Mouse (Mus musculus) bone marrow macrophage, adult 2 months (primary cell): ENCODE data around the gene Gm20388. TPM values are rescaled to one million over a fixed set of nuclear protein-coding genes. Genes with fewer than 3 reads are reported as not detected.

Experiments used
- H3K27ac ChIP-seq: 2 replicates; pipeline ENCODE4 v1.5.1; 2012; ENCODE audit warnings: low read depth, low read length; ENCODE audit not compliant: insufficient read depth
- H3K4me1 ChIP-seq: 2 replicates; pipeline ENCODE4 v1.6.1; 2012; ENCODE audit warnings: low read length; ENCODE audit not compliant: control insufficient read depth, insufficient read depth
- H3K4me3 ChIP-seq: 2 replicates; pipeline ENCODE4 v1.5.1; 2012; ENCODE audit warnings: mild to moderate bottlenecking, low read length, moderate library complexity; ENCODE audit not compliant: insufficient read depth
- CTCF ChIP-seq: IDR thresholded peaks from 2 replicates; pipeline ENCODE4 v1.5.1; 2012; ENCODE audit warnings: low read depth, mild to moderate bottlenecking, low read length, moderate library complexity
- POLR2A ChIP-seq: IDR thresholded peaks from 2 replicates; pipeline ENCODE4 v1.6.1; 2012; ENCODE audit warnings: mild to moderate bottlenecking, low read depth, low read length, borderline replicate concordance
- polyA plus RNA-seq: library from polyadenylated mRNA; stranded (reverse); fragments of >200 nt; gene quantifications from 2 replicates; pipeline ENCODE4 v1.2.4, GENCODE M21; 2012; ENCODE audit not compliant: missing spikeins, insufficient read depth, insufficient read length

Gene Gm20388
- polyA plus RNA-seq, 1 experiment, result 32.7 TPM

DNA sequence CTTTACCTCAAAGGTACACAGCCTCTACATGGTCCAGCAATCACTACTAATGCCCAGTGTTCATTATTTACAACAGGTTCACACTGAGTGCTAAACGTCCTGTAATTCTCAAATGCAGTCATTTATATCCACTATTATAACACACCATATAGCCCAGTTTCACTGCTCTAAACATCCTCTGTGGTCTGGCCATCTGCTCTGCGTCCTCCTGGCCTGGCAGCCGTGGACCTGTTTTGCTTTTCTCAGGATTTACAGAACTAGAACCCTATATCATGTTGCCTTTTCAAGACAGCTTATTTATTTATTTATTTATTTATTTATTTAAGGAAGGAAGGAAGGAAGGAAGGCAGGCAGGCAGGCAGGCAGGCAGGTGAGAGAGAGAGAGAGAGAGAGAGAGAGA, 3017.2 kb downstream of the Gm20388 start:
- Histone ChIP-seq H3K4me1 (peaks cover 74% of the 10 kb centered on the region), H3K4me3 (no peak overlapping the region), H3K27ac (no peak overlapping the region)
- TF ChIP-seq POLR2A (no peak), CTCF (no peak)

DNA sequence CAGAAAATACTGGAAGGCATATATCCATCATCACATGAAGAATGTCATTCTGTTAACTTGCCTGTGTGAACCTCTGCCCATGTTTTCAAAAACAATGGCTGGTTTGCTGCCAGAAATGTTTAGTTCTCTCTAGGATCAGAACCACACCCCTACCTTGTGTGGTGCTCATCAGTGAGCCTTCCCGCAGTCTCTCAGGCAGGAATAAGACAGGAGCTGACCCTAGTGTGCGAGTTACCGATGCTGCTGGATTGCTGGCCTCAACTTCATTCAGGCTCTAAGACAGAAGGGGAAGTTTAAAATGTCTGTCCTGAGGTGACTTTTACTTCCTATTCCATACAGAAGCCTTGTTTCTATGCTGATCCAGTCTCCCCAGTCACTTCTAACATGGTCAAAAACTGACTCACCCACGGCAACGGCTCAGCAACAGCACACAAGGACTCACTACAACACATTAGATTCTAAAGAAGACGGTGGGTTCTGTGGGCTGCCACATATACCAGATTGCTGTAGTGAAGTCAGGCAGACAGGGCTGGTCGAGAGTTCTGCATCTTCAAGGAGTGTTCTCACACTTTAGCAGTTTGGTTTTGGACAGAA, 3018.1 kb downstream of the Gm20388 start:
- H3K27ac ChIP-seq, result peak overlapping the region; percentile 75
- no peak overlapping the region; the same call in 1 of the 2 replicates for H3K4me3 ChIP-seq
- H3K4me1 ChIP-seq, result peaks cover 78% of the 10 kb centered on the region
- no peak for TF ChIP-seq POLR2A
- no peak for TF ChIP-seq CTCF

DNA sequence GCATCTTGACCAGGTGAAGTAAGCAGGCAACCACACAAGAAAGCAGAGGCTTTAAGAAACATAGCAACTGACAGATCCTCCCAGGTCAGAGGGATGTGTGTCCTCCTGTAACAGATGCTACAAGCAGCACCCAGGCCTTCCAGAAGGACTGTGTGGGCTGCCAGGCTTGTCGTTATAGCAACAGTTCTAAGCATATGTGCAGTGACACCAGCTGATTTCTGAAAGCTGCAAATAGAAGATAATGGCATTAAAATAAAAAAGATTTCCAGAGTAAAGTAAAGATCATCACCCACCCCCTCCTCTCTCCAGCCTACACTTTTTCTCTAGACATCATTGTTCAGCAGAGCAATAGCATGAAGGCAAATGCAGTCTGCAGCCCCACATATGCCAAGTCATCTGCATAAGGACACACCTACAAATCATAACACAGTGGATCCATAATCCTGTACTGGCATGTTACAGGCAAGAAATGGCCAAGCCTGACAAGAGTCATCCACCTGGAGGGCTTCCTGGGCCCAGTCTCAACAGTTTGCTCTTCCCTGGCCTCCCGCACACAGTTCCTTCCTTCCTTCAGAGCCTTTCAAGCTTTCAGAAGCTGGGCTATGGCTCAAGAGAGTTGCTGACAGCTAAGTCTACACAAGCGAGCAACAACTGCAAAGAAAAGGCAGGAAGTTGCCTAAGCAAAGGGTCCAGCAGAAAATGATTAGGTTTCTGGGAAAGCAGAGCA, 3021.4 kb downstream of the Gm20388 start:
- H3K4me3 ChIP-seq, result no peak overlapping the region
- H3K4me1 ChIP-seq, result peaks cover 78% of the 10 kb centered on the region
- H3K27ac ChIP-seq, result peak overlapping the region; percentile 86
- TF ChIP-seq CTCF, result no peak
- TF ChIP-seq POLR2A, result no peak

DNA sequence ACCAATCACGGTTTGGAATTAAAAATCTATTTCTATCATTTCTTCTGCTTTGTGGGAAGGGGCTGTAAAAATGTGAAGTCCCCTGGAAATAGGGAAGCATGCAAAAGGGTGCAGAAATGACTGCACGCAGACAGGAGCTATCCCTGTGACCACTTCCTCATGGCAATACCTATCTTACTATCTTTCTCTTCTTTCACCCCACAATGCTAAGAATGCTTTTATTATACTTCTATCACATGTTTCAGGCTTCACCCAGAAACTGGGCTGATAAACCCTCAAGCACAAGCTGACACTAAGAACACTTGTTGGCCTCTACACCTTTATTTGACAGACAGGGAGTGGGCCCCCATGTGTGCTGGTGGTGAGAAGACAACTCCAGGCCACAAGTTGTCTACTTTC, 3021.9 kb downstream of the Gm20388 start:
- TF ChIP-seq POLR2A (no peak), CTCF (no peak)
- no peak overlapping the region for H3K4me3 ChIP-seq
- H3K27ac ChIP-seq, result peak overlapping the region; percentile 86
- peaks cover 79% of the 10 kb centered on the region for H3K4me1 ChIP-seq

DNA sequence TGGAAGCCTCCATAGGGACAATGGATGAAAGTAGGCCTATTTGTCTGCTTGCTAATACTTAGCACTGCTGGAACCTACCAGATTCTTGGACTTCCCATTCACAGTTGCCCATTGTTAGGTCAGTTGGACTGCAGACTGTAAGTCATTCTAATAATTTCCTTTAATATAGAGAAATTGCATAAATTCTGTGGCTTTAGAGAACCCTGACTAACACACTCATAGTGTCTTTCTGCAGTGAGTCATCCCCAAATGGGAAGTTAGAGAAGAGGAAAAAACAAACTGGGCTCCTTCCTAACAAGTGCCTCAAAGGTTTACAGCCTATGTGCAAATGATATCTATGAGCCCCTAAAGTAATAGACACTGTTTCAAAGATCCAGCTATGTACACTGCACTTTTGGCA, 3023.3 kb downstream of the Gm20388 start:
- Histone ChIP-seq H3K4me3 (no peak overlapping the region), H3K4me1 (peaks cover 82% of the 10 kb centered on the region), H3K27ac (peak overlapping the region; percentile 86)
- no peak for TF ChIP-seq POLR2A
- TF ChIP-seq CTCF, result no peak

DNA sequence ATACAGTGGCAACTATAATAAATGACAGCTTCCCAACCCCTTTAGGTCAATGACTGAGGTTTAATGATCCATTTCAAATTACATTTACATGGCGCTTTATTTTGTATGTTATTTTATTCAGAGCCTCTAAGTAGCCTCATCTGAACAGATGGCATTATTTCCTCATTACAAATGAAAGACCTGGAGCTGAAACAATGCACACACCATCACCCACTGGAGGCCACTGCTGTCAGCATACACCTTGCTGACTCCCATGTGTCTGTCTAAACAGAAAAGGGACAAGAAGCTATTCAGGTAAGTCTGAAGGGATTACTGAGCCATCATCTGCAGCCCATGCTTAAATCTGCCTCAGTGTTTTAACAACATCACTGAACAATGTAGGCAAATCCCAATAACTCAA, 3024.5 kb downstream of the Gm20388 start:
- H3K27ac ChIP-seq, result no peak overlapping the region
- no peak overlapping the region for H3K4me3 ChIP-seq
- H3K4me1 ChIP-seq, result peaks cover 83% of the 10 kb centered on the region
- TF ChIP-seq CTCF, result no peak
- TF ChIP-seq POLR2A, result no peak

DNA sequence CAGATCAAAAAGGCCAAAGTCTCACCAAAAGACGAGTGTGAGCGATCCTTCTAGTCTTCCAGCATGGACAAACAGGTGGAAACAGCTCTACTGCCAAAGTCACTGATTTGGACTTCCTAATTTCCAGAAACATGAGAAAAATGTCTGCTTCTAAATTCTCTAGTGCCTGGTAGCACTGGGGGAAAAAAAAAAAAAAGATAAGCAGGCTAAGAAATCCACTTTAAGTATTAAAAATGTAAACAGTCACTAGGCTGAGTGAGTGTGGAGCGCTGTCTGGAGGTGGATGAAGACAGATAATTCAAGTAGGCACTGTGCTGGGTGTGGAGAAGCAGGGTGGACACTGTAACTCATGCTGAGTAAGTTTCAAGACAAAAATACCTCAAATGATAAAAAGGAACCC, 3025.3 kb downstream of the Gm20388 start:
- no peak for TF ChIP-seq POLR2A
- TF ChIP-seq CTCF, result no peak
- Histone ChIP-seq H3K4me3 (no peak overlapping the region), H3K4me1 (peaks cover 83% of the 10 kb centered on the region), H3K27ac (no peak overlapping the region)

DNA sequence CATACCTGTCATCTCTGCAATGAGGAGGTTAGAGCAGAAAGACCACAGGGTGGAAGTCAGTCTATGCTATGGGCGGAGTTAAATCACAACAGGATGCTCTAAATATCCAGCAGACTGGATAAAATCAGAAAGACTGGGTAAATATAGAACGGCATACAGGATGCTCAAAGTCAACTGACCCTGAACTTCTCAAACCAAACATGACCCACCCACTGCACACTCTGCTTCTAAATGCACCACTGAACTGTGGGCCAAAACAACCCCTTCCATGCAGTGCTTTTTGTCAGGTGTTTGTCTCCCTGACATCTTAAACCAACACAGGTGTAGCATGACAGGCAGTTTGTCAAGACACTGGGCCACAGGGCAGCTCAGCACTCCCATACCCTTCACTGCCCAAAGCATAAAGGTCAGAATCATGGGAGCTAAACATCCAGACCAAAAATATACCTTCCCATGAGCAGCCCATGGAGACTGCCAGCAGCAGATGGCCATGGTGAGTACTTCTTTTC, 3027.0 kb downstream of the Gm20388 start:
- TF ChIP-seq CTCF (no peak), POLR2A (no peak)
- peaks cover 73% of the 10 kb centered on the region for H3K4me1 ChIP-seq
- no peak overlapping the region for H3K4me3 ChIP-seq
- H3K27ac ChIP-seq, result no peak overlapping the region

DNA sequence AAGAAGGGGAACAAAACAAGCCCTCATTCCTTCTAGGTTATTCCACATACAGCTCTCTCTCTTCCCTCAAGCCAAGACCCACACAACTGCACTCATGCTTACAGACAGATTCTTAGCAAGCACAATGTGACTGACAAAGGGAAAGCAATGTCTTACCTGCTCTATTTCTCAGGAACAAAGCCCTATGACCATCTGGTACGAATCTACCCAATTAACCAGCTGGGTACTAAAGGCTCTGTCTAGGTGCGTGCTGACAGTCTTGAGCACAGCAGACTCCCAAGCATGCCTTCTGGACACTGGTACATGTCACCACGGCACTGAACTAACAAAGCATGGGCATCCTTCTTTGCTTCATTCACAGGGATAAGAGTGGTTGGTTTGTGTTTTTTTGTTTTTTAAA, 3027.5 kb downstream of the Gm20388 start:
- Histone ChIP-seq H3K4me3 (no peak overlapping the region), H3K27ac (peak overlapping the region; percentile 27), H3K4me1 (peaks cover 71% of the 10 kb centered on the region)
- no peak for TF ChIP-seq CTCF
- TF ChIP-seq POLR2A, result no peak

DNA sequence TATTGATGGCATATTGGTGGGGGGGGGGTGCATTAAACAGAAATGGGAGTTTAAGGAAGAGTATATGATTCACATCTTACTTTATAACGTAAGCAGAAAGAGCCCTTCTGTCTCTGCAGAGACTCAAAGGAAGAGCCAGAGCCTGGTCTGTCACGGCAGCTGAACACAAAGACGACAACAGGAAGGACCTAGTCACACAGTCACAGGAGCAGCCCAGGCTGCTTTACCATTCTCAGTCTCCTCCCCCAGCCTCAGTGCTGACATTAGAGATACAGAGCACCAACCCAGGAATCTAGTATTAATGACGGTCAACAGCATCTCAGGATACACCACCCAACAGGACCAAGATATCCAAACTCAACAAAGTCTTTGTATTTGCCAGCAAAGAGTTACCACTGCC, 3027.9 kb downstream of the Gm20388 start:
- Histone ChIP-seq H3K27ac (peak overlapping the region; percentile 41), H3K4me1 (peaks cover 69% of the 10 kb centered on the region)
- no peak for TF ChIP-seq CTCF
- TF ChIP-seq POLR2A, result no peak

More for the DNA sequence above, 3027.9 kb downstream of the Gm20388 start:
- no peak overlapping the region for H3K4me3 ChIP-seq
